Mouse (Mus musculus) liver, embryonic 16.5 days (tissue): ENCODE measurements around the gene Fam163a. TPM values are rescaled to one million over a fixed set of nuclear protein-coding genes. Genes with fewer than 3 reads are reported as not detected.

Experiments
- ATAC-seq: fragments of 200-750 bp; cut with Nextera tagmentation; 2 replicates; pipeline ENCODE4 v1.8.0; 2017; ENCODE audit warnings: low read depth, mild to moderate bottlenecking, moderate number of reproducible peaks, moderate library complexity
- H3K27ac ChIP-seq: fragments of 300-500 bp; sonication (generic); 2 replicates; pipeline ENCODE4 v1.5.1; 2014; ENCODE audit warnings: mild to moderate bottlenecking, low read length
- H3K27me3 ChIP-seq: fragments of 300-500 bp; sonication (generic); 2 replicates; pipeline ENCODE4 v1.6.1; 2014; ENCODE audit warnings: low read depth, low read length, mixed read lengths; ENCODE audit not compliant: control insufficient read depth, insufficient read depth
- H3K36me3 ChIP-seq: fragments of 300-500 bp; sonication (generic); 2 replicates; pipeline ENCODE4 v1.6.1; 2014; ENCODE audit warnings: mild to moderate bottlenecking; ENCODE audit not compliant: control insufficient read depth, insufficient read depth
- H3K4me1 ChIP-seq: fragments of 300-500 bp; sonication (generic); 2 replicates; pipeline ENCODE4 v1.6.1; 2014; ENCODE audit warnings: low read depth, low read length, mixed read lengths; ENCODE audit not compliant: control insufficient read depth
- H3K4me2 ChIP-seq: fragments of 300-500 bp; sonication (generic); 2 replicates; pipeline ENCODE4 v1.6.1; 2014; ENCODE audit warnings: low read depth, low read length, mixed read lengths
- H3K4me3 ChIP-seq: fragments of 300-500 bp; sonication (generic); 2 replicates; pipeline ENCODE4 v1.5.1; 2014; ENCODE audit warnings: low read depth, mild to moderate bottlenecking, low read length
- H3K9ac ChIP-seq: fragments of 300-500 bp; sonication (generic); 2 replicates; pipeline ENCODE4 v1.6.1; 2014; ENCODE audit warnings: low read depth, low read length
- H3K9me3 ChIP-seq: fragments of 300-500 bp; sonication (generic); replicated peaks from 2 replicates; pipeline ENCODE4 v1.6.1; 2016; ENCODE audit warnings: low read length; ENCODE audit not compliant: control insufficient read depth
- WGBS: fragments of 180-500 bp; shearing (Covaris S2); extraction: QIAGEN DNeasy Blood & Tissue Kit; methylation state at CpG from one replicate; pipeline ENCODE4 v1.1.7; 2014; ENCODE audit not compliant: insufficient replicate concordance; 5-methylcytosine and 5-hydroxymethylcytosine counted together
- polyA plus RNA-seq: library from polyadenylated mRNA; unstranded; fragments of >200 nt; fragmentation: Nextera tagmentation; extraction: Ambion mirVana; gene quantifications from 2 replicates; pipeline ENCODE4 v1.2.1, GENCODE M21; 2015

Fam163a gene
- polyA plus RNA-seq, 1 experiment from 2014 or later = 0.02 TPM

GRCm38 (mm10) chr1:156226903-156227302 is 22.1 kb upstream of the Fam163a start:
- no peaks in the 10 kb centered on the region for H3K9me3 ChIP-seq
- no peaks in the 10 kb centered on the region for H3K27me3 ChIP-seq
- H3K4me3 ChIP-seq = no peak overlapping the region
- peaks cover 38% of the 10 kb centered on the region for H3K4me1 ChIP-seq
- H3K36me3 ChIP-seq = no peaks in the 10 kb centered on the region
- H3K9ac ChIP-seq = no peak overlapping the region
- WGBS = 29% methylated on average over 5 of the region's 5 CpGs
- ATAC-seq = 0 out of 2 replicates have a peak, but pooled peaks have one; percentile 14
- no peak overlapping the region for H3K27ac ChIP-seq
- no peak overlapping the region for H3K4me2 ChIP-seq

DNA sequence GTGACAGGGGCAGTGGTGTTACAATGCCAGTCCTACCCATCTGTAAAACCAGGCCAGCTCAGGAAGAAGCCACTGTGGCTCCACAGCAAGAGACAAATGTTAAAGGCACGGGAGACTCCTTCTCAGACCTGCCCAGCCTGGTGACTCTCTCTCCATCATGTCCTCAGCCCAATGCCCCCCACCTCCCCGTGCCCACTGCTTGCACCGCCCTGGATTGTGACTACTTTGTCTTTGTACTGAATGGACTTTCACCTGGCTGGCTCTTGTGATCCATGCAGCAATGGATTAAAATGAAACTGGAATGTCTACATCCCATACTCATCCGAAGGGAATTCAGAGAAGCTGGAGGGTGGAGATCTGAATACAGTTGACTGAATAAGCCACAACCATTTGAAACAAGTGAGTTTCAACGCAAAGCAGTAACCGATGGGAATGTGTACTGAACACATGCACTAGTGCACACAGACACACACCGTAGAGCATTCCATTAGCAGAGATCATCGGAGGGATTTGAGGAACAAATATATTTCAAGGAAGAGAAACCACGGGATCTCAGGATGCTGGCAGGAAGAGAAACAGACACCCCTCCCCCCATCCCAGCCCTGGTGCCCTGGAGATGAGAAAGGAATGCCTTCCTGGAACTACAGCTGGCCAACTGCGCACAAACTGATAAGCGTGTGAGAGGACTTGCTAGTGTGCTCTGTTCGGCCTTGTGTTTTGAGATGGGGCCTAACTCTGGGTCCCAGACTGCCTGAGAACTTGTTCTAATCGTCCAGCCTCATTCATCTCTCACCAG is 17.6 kb upstream of the Fam163a start:
- Histone ChIP-seq H3K36me3 (no peaks in the 10 kb centered on the region), H3K27me3 (no peaks in the 10 kb centered on the region), H3K27ac (peak overlapping the region; percentile 86), H3K4me2 (peak overlapping the region; percentile 54), H3K4me1 (peaks cover 55% of the 10 kb centered on the region), H3K4me3 (0 out of 2 replicates have a peak overlapping the region, but pooled peaks have one; percentile 3), H3K9ac (peak overlapping the region; percentile 33), H3K9me3 (no peaks in the 10 kb centered on the region)
- peak; percentile 96 for ATAC-seq
- 36% methylated on average over 13 of the region's 13 CpGs for WGBS

GRCm38 (mm10) chr1:156221327-156221726 is 16.5 kb upstream of the Fam163a start:
- no peak overlapping the region for H3K4me2 ChIP-seq

DNA sequence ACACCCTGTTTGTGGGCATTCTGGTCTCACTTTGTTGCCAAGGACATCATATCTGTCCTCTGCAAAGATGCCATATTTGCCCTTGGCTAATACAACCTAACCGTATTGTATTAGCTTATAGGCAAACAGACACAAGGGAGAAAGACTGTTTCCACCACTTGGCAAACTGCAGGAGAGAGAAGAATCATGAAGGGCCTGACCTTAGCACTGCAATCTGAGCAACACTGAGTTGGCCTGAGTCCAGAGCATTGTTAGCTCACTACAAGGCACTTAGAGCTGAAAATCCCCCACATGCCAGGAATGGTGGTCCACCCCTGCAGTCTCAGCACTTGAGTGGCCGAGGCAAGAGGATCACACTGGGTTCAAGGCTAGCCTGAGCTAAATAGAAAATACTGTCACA is 13.7 kb upstream of the Fam163a start:
- Histone ChIP-seq H3K9ac (no peak overlapping the region), H3K4me2 (no peak overlapping the region), H3K9me3 (no peaks in the 10 kb centered on the region), H3K27me3 (no peaks in the 10 kb centered on the region), H3K27ac (no peak overlapping the region), H3K36me3 (no peaks in the 10 kb centered on the region), H3K4me1 (peaks cover 57% of the 10 kb centered on the region), H3K4me3 (no peak overlapping the region)
- no peak for ATAC-seq
- WGBS = 81% methylated on average over 2 of the region's 2 CpGs

More at GRCm38 (mm10) chr1:156221327-156221726, 16.5 kb upstream of the Fam163a start:
- no peaks in the 10 kb centered on the region for H3K27me3 ChIP-seq
- ATAC-seq = no peak
- H3K27ac ChIP-seq = peak overlapping the region; percentile 81
- H3K9ac ChIP-seq = no peak overlapping the region
- H3K9me3 ChIP-seq = no peaks in the 10 kb centered on the region
- 66% methylated on average over 2 of the region's 2 CpGs for WGBS
- peaks cover 54% of the 10 kb centered on the region for H3K4me1 ChIP-seq
- H3K4me3 ChIP-seq = no peak overlapping the region
- H3K36me3 ChIP-seq = no peaks in the 10 kb centered on the region

GRCm38 (mm10) chr1:156217941-156218340 is 13.1 kb upstream of the Fam163a start:
- WGBS = 68% methylated on average over 8 of the region's 8 CpGs
- Histone ChIP-seq H3K4me2 (peak overlapping the region; percentile 31), H3K9ac (peak overlapping the region; percentile 29; the same call in 1 of the 2 replicates), H3K4me3 (no peak overlapping the region), H3K4me1 (peaks cover 57% of the 10 kb centered on the region), H3K27me3 (no peaks in the 10 kb centered on the region), H3K9me3 (no peaks in the 10 kb centered on the region), H3K27ac (peak overlapping the region; percentile 91), H3K36me3 (no peaks in the 10 kb centered on the region)
- ATAC-seq = no peak

DNA sequence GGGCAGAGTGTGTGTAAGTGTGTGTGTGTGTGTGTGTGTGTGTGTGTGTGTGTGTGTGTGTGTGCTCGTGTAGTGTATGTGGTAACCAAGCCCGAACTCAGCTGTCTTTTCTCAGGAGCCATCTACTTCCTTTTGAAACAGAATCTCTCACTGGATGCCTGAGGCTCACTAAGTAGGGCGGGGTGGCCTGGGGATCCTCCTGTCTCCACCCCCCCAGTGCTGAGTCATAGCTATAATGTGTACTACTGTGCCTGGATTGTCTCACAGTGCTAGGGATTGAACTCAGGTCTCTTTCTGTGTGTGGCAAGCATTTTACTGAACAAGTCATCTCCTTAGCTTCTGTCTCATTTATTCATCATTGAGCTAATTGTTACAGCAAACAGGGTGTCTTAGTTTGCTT is 12.6 kb upstream of the Fam163a start:
- peaks cover 58% of the 10 kb centered on the region for H3K4me1 ChIP-seq
- peak; percentile 92 for ATAC-seq
- H3K27me3 ChIP-seq = no peaks in the 10 kb centered on the region
- peak overlapping the region; percentile 91 for H3K27ac ChIP-seq
- 0 out of 2 replicates have a peak overlapping the region, but pooled peaks have one; percentile 6 for H3K4me3 ChIP-seq
- no peaks in the 10 kb centered on the region for H3K36me3 ChIP-seq
- peak overlapping the region; percentile 36 for H3K9ac ChIP-seq
- WGBS = 6% methylated on average over 3 of the region's 3 CpGs
- peak overlapping the region; percentile 35 for H3K4me2 ChIP-seq
- H3K9me3 ChIP-seq = no peaks in the 10 kb centered on the region

- Histone ChIP-seq H3K27ac (peak overlapping the region; percentile 91; the same call in 1 of the 2 replicates), H3K36me3 (no peaks in the 10 kb centered on the region), H3K27me3 (no peaks in the 10 kb centered on the region), H3K4me3 (no peak overlapping the region), H3K4me1 (peaks cover 54% of the 10 kb centered on the region), H3K4me2 (no peak overlapping the region), H3K9me3 (no peaks in the 10 kb centered on the region), H3K9ac (no peak overlapping the region)
- WGBS = 56% methylated on average over 4 of the region's 4 CpGs
- ATAC-seq = no peak
These were observed 11.4 kb upstream of the Fam163a start for GRCm38 (mm10) chr1:156216249-156216648.

GRCm38 (mm10) chr1:156214651-156215050 is 9.8 kb upstream of the Fam163a start:
- no peak overlapping the region for H3K4me2 ChIP-seq
- H3K27me3 ChIP-seq = no peaks in the 10 kb centered on the region
- H3K4me1 ChIP-seq = peaks cover 51% of the 10 kb centered on the region
- H3K4me3 ChIP-seq = no peak overlapping the region
- ATAC-seq = no peak
- H3K9me3 ChIP-seq = no peaks in the 10 kb centered on the region
- no peaks in the 10 kb centered on the region for H3K36me3 ChIP-seq
- WGBS = 86% methylated on average over 8 of the region's 8 CpGs
- no peak overlapping the region for H3K27ac ChIP-seq
- H3K9ac ChIP-seq = no peak overlapping the region

DNA sequence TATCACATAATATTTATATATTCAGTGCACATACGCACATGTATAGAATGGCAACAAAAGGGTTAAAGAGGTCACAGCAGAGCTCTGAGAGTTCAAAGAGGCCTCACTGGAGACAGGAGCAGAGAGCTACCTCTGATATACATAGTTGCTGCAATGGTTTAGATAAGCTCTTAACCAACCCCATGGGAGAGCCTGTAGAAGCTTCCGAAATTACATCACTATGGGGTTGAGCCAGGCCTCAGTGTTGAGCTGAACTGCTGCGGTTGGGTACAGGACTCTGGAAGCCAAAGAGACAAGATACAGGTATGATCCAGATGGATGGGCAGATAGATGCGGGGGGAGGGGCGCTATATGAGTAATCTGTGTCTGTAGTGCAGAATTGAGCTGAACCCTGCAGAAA is 8.1 kb upstream of the Fam163a start:
- no peaks in the 10 kb centered on the region for H3K36me3 ChIP-seq
- H3K9ac ChIP-seq = peak overlapping the region; percentile 22
- peak; percentile 90 for ATAC-seq
- 21% methylated on average over 5 of the region's 5 CpGs for WGBS
- peaks cover 43% of the 10 kb centered on the region for H3K4me1 ChIP-seq
- H3K27me3 ChIP-seq = no peaks in the 10 kb centered on the region
- H3K9me3 ChIP-seq = no peaks in the 10 kb centered on the region
- peak overlapping the region; percentile 55 for H3K4me2 ChIP-seq
- peak overlapping the region; percentile 65 for H3K27ac ChIP-seq
- H3K4me3 ChIP-seq = peak overlapping the region; percentile 35
